Mouse (Mus musculus) layer of hippocampus, postnatal 10 days (tissue): ENCODE data around the gene Fam19a1. TPM values are rescaled to one million over a fixed set of nuclear protein-coding genes. Genes with fewer than 3 reads are reported as not detected.
A peak's percentile ranks its signal among the peaks of the same experiment; 100 is the strongest.

ENCODE experiments used
- DNase-seq, 2 experiments: peaks; one replicate each; pipeline ENCODE4 v3.0.0; 2021; ENCODE audit warnings: low spot score in 2 of 2
- total RNA-seq, 2 experiments: library from RNA; stranded (reverse); gene quantifications; 2 replicates each; pipeline ENCODE4 v1.2.3; 2021

Gene Fam19a1
- total RNA-seq, 2 experiments from 2014 or later = 43.6 to 47.3 TPM

DNA sequence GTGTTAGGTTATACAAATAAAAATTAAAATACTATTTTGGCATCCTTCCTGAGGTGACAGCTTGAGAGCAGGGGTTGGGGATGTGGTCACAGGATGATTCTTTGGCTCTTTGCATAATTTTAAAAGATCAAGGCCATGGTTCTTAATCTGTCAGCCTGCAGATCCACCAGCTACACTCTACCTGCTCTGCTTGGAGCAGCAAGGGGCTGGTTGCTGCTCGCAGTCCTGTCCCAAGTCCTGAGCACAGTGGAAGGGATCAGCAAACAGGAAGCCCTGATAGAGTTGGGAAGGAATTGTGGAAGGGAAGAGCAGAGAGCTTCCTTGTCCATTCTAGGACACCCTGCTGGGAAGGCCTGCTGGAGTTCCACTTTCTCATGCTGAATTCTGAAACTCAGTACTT, 320.9 kb downstream of the Fam19a1 start:
- DNase-seq = no peak

DNA sequence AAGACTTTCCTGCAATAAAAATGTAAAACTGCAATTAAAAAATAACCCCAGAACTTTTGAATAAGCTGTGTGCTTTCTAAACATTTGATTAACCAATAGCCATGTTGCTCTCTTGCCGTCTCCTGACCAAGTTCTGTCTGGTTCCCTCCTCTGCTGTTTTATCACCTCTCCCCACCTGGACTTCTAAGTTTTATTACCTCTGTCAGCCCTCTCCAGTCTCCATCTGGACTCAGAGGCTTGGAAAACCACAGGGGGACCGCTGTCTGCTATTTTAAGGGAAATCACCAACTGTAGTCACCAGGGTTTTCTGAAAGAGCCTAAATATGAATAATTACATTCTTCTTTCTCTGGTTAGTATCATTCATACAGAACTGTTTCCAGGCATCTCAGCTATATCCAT, 322.6 kb downstream of the Fam19a1 start:
- no peak for DNase-seq

DNA sequence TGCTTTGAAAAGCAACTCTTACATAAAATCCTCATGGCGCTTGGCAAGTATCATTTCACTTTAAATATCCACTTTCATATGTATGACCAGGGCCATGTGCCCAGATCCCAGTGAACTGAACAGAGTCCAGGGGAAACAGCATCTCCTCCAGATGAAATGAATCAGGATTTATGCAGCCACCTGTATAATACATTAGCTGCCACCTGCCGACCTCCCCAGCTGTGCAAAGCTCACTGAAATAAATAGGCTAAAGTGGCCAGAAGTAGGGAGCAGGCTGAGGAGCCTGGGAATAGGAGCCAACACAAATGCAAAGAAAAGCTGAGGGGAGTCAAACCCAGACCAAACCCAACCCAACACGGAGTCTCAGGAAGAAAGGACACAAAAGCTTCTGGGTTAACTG, 324.9 kb downstream of the Fam19a1 start:
- DNase-seq = no peak

DNA sequence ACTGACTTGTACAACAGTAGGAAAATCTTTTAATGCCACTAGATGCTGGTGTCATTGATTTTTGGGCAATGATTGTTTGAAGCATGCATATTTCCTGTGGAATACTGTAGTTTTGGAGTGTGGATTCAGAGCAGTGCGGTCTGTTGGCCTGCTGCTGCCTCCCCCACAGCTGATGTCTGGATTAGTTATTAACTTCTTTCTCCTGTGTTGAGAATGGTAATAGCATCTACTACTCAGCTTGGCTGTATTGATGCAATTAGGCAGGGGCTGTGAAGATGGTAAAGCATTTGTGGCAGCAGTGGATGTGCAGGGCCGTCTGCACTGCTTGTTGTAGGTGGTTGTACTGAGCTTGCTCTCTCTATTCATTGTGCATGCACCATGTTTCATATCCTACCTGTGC, 326.5 kb downstream of the Fam19a1 start:
- DNase-seq = no peak

DNA sequence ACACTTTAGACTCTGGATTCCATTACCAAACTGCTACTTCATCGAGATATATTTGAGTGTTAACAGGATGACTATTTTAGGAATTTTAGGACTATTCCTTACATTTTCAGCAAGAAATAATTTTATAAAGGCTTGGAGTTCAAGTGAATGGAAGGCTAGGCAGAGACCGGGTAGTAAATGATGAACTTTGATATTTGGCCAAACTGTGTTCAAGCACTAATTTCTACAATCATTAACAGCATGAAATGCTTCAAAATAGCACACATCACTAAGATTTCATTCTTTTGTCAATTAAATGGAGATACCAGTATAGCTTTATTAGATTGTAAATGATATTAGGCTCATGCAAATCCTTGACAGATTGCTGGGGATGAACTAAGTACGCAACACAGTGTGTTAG, 329.0 kb downstream of the Fam19a1 start:
- DNase-seq = no peak

DNA sequence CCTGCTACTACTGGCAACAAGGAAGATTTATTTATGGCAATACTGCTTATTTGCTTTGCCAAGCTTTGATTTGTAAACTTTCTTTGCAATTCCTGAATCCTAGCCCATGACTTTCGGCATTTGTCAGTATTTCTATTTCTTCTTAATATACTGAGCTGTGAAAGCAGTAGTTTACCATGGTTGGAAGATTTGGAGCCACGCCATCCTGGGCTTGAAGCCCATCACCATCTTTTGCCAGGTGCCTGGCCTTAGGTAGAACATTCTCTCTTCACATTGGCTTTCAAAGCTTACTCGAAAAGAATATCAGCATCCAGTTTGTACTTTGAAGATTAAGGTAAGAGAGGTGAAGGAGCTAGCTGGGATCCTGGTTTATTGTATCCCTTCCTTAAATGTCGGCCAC, 334.5 kb downstream of the Fam19a1 start:
- no peak for DNase-seq

DNA sequence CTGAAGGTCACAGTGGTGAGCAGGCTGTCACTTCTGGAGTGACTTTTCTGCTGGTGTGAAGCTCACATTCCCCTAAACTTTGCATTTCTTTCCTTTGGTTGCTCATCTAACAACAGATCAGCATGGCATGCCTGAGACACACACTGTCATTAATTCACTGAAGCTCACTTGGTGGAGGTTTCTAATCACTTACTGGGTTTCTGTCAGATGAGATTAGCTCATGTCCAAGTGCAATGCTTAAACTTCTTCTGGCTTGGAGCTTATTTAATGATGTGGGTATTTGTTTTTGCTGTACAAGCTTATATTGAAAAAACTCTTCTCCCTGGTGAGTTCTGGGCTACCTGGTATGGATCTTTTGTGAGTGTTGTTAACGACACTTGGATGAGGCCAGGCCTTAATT, 343.3 kb downstream of the Fam19a1 start:
- no peak for DNase-seq

DNA sequence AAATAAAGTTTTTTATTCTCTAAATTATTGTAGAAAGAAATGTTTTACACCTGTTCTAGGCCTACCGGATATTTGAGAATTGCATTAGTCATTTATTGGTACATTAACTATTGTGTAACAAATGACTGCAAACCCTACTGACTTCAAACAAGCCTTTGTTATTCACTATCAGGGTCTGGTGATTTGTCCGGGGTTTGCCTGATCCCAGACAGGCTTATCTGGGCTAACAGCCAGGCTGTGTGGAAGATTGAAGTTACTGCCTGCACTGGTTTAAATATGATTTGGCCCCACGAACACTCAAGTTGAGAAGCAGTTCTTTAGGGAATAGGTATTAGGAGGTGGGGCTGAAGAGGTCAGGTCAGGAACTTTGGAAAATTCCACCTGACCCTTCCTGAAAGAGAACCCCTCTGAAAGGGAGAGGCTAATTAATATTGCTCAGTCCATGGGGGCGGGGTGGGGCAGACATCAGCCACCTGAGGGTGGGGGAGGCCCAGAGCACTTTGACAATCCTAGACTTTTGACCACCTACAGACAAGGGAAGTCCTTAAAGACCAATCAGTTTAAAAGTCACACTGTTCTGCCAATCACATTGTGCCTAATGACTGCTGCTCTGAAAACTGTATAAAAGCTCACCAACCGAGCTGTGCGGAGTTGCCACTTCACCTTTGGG, 344.8 kb downstream of the Fam19a1 start:
- no peak for DNase-seq

DNA sequence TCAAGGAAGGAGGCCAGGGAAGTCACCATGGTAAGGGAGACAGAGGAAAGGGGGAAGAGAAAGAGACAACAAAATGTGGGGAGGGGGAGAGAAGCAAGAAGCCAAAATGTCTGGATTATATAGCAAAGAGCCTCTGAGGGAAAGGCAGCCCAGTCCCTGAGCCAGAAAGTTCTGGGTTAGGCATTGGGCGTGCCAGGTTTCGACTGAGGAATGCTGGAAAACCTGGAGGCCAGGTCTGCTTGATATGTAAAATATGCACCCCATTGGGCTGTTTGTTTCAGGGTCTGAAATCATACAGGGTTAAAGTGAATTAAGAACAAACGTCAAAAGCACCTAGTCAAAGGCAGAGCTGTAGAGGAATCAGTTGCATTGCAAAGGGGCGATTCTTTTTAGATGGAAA, 346.1 kb downstream of the Fam19a1 start:
- DNase-seq = no peak

DNA sequence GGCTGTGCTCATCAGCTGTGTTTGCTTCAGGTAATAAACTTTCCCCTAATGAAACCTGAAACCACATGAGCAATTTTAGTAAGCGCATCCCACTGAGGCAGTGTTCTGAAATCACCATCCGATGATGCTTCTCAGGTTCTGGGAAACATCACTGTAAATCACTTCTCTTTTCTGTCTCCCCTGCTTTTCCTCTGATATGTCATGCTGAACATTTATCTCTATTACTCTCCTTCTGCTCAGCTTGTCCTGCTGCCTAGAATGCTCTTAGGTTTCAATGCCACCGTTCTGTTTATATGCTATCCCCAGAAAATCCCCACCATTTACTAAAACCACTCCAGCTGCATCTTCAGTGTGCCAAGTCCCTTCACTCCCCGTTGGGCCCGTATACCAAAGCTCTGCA, 386.5 kb downstream of the Fam19a1 start:
- DNase-seq = no peak

DNA sequence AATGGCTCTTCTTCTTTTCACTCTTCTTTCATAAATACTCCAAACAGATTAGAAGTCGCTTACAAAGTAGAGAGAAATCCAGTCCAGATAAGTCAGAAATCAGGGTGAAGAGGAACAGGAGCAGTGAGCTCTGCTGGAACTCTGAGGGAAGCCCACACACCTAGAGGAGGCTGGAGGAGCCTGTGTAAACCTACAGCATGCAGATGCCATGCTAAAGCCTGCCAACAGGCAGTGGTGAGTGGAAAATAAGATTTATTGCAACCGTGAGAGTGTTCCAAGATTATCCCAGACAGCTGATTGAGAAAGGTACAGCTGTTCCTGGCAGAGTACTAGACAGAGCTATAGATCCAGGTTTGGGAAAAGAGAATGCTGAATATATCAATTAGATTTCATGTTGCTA, 428.6 kb downstream of the Fam19a1 start:
- no peak for DNase-seq

DNA sequence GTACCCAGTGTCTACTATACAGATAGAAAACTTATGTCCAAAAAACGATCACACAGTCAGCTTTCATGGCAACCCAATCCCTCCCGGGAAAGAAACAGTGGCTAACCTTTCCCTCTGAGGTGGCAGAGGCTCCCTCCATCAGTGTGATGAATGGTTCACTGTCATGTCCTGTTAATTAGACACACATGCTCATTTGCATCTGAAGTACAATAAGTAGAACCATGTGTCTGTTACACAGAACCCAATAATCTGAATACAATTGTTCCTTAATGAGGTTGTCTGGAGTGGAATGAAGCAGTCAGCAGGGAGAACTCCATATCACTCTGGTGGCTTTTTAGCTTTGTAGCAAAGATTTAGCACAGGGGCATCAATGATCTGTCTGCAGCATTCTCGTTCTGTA, 431.9 kb downstream of the Fam19a1 start:
- no peak for DNase-seq

DNA sequence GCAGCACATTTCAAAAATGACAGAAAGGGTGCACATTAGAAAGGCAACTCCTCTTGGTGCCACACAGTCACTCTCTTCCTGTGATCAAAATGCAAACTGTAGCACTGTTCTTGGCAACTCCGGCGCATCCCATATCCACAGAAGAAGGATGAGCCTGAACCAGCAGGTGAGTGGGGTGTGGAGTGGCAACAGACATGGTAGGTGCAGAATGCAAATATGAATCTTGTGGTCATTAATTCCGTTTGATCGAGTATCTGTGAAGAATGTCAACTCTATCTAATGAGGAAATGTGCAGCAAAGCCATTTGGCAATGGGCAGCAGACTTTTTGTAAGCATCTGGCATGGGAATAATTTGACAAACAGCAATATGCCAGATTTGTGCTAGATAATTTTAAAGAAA, 437.5 kb downstream of the Fam19a1 start:
- DNase-seq = peak; percentile 14 to 32

DNA sequence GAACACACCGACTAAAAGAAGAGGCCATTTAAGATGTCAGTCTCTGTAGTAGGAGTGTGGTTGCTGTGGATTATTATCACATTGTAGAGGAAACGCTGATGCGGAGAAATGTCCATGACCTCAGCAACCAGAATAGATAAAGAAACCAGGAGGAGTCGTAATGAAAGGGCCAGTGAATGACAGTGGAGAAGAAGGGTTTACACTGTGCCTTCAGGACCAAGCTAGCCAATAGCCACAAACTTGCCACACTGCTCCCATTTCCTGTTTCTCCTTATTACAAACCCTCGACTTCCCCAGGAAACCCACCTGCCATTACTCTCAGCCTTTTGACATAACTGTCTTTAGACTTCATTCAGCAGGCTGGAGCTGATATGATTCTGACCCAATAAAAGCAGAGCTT, 465.7 kb downstream of the Fam19a1 start:
- DNase-seq = no peak

DNA sequence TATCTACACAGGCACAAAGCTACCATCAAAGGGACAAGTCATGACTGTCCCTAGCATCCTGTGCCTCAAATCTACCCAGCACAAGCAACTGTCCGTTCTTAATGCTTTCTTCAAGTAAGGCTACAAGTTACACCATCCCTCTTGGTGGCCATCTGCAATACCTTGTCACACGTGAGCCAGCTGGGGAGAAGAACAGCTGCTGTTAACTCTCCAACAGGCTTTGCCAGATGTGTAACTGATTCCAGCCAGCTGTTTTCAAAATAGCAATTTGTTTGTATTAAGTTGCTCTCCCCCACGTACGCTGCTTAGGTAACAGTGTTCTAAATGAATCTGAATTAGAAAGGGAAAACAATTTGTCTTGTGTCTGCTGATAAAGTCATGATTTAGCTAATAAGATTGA, 467.8 kb downstream of the Fam19a1 start:
- no peak for DNase-seq

DNA sequence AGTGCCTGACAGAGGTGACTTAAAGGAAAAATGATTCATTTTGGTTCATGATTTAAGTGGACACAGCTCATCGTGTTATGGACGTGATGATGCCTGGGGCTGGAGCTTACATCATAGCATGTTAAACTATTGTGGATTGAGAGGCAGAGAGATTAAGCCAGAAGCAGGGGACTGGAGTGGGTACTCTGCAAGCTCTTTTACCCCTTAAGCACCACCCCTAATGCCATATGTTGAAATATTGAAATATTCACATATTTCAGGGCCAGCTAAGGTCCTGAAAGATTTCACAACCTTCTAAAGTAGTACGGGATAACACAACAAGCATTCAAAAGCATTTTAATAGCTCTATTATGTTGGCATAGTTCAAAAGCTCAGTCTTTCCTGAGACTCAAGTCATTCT, 468.2 kb downstream of the Fam19a1 start:
- DNase-seq = no peak

DNA sequence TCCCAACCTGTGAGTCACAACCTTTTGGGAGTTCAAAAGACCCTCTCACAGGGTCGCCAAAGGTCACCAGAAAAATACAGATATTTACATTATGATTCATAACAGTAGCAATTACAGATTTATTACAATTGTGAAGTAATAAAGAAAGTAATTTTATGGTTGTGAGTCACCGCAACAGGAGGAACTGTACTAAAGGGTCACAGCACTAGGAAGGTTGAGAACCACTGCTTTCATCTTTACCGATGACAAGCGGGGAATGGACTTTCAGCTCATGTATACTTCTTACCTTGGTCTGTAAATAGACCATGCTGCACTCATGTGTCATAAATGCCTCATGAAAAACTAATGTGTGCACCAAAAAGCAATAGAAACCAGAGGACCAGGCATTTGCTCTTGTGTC, 474.5 kb downstream of the Fam19a1 start:
- DNase-seq = no peak

DNA sequence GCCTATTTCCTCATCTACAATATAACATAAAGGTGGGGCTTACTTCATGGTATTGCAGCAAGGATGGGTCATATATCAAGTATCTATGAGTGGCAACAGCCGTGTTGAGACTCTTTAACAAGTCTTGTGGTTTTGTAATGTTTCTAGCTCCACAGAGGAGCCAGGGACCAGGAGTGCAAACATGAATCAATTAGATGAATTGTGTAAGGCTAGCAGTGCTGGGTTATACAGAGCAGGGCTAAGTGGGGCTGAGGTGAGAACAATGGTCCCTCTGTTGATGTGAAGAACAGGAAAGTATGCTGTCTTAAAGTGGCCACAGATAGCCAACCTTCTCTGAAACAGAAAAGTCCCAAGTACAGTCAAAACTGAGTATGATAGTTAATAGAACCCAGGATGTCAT, 480.1 kb downstream of the Fam19a1 start:
- no peak for DNase-seq

DNA sequence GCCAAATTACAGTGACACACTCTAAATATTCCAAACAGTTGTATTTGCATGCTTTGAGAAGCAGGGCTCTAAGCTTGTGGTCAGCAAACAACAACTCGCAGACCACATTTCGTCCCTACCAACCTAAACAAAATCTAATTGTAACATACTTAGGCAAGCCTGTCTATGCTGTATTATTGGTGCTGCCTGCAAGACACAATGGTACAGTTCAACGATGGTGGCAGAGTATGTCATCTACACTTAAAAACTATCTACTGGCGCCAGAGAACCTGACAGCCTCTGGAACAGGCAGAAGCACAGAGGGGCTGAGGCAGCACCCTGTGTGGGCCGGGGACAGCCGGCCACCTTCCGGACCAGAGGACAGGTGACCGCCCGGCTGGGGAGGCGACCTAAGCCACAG, 482.2 kb downstream of the Fam19a1 start:
- DNase-seq = no peak

DNA sequence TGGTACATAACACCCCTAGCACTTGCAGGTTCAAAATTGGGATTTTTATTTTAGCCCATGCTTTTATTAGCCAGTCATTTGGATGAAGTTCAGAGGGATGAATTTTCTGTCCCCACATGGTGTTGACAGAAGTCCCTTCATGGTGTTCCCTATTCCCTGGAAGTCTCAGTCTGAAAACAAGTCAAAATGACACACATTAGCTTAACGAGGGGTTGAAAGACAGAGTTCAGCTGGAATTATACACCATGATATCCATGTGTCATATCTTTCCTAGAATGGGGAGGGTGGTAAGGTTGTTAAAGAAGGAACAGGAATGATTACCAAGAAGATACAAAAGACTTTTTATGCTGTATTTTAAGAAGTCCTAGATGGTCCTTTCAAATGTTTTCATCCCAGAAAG, 511.2 kb downstream of the Fam19a1 start:
- no peak for DNase-seq

DNA sequence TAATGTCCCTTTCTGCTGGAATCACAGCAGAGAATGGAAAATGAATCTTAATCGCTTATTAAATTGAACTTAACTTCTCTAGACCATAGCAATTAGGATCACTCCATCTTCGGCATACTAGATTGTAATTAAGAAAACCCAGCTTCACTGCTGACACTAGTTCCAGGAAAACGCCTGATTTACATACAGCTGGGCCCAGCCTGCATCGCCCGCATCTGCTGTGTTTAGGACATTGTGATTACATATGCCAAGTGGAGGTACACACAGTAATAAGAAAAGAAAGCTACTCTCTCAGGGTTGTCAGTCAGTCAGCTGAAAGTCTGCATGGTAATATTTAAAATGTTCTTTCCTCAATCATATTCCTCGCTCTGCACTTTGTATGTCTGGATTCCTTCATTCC, 518.6 kb downstream of the Fam19a1 start:
- DNase-seq = no peak

DNA sequence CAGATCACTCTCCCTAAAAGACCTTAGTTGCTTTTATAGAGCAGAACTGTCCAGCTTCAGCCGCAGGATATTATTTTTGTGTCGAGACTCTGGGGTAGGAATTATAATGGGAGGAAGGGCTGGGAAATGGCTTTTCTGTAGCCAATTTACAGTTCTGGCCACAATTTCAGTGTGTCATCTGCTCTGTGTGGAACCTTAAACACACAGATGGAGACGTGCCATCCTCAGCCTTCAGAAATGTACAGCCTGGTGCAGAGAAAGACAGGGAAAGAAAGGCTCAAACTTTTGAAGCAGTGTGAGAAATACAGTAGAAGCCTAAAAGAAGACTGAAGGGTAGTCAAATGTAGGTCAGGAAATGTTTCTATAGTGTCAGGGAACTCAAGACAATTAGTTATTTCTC, 519.3 kb downstream of the Fam19a1 start:
- no peak for DNase-seq

DNA sequence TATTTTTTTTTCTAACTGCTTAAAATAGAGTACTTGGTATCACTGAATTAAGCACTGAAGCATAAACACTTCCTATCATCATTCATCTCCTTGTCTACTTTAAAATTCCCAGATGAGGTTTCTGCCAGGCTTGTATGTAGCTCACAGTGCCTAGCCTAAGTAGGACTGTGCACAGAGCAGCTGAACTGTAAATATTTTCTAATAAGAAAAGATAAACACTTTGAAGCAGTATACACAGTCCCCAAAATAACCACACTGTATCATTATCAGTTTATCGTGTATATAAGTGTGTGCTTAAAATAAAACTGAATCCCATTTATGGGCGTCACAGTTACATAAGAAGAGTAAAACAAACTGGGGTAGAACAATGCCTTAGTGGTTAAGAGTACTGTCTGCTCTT, 522.7 kb downstream of the Fam19a1 start:
- DNase-seq = no peak

DNA sequence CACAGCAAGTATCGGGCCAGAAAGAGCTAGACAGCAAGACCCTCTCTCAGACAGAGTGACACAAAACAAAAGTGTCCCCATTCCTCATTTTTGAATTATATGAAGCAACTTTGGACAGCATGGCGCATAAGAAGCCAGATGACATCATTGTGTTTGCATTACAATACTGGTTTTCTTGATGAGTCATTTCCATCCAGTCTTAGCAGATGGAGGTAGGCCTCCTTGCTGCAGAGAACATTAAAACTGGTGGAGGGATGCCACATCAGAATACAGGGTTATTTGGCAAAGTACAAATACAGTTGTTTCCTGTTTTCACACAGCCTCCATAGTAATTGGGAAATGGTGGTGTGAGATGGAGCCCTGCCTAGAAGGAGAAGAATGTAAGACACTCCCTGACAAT, 535.8 kb downstream of the Fam19a1 start:
- DNase-seq = no peak
